Mouse (Mus musculus): ENCODE measurements at regions not wholly inside any gene's neighbourhood (a gene's known extent, or its start where the extent isn't known, plus 50 kb on each side); places are given as distances from the start of the nearest gene placed in this dataset.
"Not testable (repeated sequence)": the region's sequence is repeated elsewhere in the genome, so short reads cannot be mapped to it uniquely, and the experiment has no call there.

DNA sequence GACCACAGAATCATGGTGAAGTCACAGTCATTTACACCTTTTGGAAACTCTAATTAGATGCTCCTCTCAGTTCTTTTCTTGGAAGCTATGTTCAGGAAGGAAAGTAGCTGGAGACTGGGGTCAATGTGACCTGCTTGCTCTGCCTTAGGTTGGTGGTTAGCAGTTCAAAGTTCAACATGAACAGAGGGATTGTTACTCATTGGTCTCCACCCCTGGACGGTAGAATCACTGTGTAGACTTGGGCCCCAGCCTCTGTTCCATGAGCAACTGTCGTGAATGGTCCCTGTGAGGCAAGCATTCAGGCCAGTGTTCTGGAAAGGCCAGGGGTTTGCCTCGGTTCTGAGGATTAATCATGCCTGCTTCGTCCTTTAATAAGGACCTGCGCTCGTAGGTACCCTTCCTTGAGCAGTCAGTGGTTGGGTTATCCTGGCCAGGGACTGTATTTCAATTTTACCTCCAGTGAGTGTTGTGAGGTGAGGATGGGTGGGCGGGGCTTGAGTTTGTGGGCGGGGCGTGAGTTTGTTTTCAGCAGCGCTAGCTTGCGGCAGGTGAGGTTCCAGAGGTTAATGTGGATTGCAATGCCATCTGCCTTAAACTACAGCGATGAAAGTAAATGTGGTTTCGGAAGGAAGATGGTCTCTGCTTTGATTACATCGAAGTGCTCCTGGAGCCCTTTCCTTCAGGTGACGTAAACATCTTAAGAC lies 152.6 kb upstream of the Pou3f3 start:
- DNase-seq (ENCODE audit: low spot score) = no peak

DNA sequence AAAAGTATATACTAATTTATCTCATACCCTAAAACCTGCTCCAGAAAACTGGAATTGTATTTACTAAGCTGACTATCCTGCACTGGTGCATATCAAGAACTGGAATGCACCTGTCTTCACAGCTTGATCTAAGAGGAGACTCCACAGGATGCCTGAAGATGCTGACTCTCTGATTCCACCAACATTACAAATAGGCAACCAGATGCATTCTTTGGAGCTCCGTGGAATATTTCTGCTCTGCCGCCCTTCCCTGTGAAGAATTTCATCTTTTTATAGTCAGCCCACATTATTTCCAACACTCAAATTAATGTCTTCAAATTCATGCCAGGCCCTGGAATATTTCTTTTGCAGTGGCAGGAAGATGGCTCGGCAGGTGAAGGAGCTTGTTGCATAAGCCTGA lies 148.7 kb upstream of the Pou3f3 start:
- no peak for DNase-seq (ENCODE audit: low spot score)

DNA sequence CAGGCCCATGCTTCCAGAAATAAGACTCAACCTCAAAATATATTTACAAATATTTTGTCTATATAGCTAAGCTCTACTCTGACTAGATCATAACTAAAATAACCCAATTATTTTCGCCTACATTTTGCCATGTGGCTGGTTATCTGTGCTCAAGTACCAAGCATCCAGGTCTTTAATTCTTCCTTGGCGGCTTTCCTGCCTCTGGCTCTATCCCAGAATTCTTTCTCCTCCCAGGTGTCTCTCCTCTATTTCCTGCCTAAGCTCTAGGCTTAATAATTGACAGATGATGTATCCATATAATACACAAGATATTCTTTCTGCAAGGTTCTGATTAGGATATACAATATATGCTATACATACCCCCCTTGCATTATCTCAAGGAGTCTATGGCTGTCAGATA lies 138.3 kb upstream of the Pou3f3 start:
- DNase-seq (ENCODE audit: low spot score) = no peak

DNA sequence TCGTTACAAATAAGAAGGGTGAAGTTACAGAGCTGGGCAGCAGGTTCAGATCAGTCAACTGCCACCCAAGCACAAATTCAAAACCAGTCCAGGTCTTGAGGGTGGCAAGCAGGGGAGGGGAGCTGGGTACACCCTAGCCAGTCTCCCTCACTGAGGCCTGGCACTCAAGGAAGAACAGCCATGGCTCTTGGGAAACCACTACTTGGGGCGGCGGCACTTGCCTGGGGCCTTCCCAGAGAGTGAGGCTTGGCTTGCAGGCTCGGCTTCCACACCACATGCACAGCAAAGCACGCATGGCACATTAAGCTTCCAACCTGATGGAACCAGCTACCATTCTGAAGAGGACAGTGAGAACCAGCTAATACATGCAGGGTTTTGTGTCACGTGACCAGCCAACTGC lies 127.9 kb upstream of the Pou3f3 start:
- no peak for DNase-seq (ENCODE audit: low spot score)

DNA sequence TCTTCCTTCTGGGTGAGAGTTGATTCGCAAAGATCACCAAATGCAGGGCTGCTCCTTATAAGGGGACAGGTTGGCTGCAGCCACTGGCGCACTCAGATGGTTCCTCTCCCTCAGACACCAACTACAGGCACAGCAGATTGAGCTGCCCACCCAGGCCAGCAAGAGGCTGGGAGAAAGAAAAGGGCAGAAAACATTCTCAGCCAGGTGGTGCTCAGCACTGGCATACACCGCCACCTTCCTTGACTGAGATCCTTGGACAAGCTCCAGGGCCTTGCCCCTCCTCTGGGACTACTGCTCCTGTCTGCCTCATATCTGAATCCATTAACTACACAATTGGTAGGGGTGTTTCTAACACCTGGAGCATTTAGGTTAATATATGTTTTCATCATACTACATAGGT lies 110.4 kb upstream of the Pou3f3 start:
- no peak for DNase-seq (ENCODE audit: low spot score)

DNA sequence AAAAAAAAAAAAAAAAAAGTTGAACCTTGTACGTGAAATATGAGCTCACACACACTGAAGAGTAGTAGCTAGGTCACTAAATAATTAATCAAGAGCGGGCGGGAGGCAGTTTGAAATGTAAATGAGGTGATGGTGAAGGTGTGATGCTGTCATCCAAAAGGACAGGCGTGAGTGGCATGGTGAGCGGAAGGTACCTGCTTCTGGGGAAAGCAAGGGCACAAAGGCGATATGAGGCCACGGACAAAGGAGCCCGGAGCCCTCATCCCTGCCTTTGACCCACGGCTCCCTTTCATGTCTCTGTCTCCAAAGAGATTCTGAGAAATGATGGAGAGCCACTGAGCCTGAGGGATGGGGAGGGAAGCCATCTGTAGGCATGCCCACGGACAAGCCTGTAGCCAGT lies 107.1 kb upstream of the Pou3f3 start:
- DNase-seq (ENCODE audit: low spot score) = no peak

DNA sequence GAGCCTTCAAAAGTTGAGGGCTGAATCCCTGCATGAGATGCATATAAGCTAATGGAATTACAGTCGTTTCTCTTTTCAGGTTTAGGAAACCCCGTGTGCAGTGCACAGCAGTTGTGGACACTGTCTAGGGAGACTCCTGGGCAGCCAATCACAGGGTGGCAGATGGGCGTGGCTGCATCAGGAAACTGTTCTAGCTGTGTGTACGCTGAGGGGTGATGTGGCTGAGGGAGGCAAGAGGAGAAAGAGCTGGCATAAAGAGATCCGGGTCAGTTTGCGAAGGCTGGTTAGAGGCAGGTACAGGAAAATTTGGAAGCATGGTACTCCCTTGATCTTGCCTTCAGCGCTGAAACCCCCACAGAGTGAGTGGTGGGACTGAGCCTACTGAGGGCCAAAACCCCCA lies 106.1 kb upstream of the Pou3f3 start:
- DNase-seq (ENCODE audit: low spot score) = no peak

DNA sequence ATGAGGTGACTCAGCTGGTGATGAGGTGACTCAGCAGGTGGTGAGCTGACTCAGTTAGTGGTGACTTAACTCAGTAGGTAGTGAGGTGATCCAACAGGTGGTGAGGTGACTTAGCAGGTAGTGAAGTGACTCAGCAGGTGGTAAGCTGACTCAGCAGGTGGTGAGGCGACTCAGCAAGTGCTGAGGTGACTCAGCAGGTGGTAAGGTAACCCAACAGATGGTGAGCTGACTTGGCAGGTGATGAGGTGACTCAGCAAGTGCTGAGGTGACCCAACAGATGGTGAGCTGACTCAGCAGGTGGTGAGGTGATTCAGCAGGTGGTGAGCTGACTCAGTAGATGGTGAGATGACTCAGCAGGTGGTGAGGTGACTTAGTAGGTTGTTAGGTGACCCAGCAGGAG lies 103.7 kb upstream of the Pou3f3 start:
- no peak for DNase-seq (ENCODE audit: low spot score)

DNA sequence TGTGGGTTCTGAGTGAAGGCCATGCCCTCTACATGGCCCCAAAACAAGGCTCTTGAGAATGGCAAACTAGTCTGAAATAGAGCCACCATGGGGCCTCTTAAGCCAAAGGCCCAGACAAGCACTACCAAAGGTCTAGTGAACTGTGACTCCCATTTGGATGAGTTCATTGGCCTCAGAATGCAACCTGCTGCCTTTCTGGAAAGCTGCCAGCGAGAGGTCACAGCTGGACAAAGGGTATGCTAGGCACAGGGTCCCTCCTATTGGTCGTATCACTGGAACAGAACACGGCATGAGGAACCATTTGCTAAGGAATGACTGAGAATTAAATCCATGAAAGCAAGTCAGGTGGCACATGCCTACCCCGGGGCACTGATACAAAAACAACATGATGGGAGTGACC lies 98.5 kb upstream of the Pou3f3 start:
- no peak for DNase-seq (ENCODE audit: low spot score)

DNA sequence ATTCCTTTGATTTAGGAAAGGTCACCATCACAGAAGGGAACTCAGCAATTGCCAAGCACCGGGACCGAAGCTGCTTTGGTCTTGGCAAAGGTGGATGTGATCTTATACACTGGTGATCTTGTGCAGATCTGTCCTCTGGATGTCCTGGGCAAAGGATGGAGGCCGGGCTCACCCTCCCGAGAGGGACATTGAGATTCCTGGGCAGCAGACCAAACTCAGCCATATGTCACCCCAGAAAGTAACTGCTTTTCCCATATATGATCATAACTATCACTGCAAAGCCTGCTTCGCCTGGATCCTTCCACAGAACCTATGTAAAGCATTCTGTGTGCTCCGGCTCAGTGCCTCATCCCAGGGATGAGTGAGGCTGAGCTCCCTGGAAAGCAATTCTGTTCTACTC lies 96.3 kb upstream of the Pou3f3 start:
- no peak for DNase-seq (ENCODE audit: low spot score)

DNA sequence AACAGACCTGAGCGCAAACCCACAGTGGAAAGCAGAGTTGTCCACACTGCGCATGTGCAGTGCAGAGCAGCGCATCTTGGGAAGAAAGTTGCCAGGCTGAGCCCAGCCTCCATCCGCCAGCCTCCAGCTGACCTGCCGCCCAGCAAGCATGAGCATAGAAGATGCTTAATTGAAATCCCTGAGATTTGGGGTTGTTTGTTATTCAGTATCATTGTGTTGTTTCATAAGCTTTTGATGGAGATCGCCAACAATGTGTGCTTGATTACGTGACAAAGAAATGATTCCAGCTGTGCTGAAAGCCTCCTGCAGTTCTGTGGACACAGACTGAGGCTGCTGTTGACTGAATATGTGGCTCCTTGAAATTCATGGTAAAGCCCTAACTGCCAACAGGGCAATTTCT lies 89.3 kb upstream of the Pou3f3 start:
- DNase-seq (ENCODE audit: low spot score) = no peak

DNA sequence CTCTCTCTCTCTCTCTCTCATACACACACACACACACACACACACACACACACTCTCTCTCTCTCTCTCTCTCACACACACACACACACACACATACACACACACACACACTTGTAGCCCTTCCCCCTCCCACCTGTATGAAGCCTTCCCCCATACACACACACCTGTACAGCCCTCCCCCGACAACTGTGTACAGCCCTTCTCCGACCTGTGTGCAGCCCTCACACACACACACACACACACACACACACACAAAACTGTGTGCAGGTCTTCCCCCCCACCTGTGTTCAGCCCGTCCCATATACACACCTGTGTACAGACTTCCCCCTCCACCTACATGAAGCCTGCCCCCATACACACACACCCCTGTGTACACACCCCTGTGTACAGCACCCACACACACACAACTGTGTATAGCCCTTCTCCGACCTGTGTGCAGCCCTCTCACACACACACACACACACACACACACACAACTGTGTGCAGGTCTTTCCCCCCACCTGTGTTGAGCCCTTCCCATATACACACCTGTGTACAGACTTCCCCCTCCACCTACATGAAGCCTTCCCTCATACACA lies 88.0 kb upstream of the Pou3f3 start:
- DNase-seq (ENCODE audit: low spot score) = not testable (repeated sequence)

DNA sequence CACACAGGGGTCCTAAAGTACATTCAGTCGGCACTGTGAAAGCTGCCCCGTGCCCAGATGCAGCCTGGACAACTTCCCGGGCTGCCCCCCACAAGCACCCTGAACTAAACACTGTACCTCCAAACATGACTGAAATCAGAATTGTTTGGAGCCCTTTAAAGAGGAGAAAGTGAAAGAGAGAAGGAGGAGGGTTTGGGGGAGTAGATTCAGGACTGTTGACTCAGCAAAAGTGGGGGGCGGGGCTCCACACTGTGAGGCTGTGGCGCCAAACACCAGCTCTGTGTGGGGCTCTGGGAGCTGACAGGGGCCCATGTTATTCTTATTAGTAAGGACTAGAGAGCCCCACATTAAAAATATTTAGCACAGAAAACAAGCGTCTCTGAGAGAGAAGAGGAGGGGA lies 71.8 kb upstream of the Pou3f3 start:
- no peak for DNase-seq (ENCODE audit: low spot score)

DNA sequence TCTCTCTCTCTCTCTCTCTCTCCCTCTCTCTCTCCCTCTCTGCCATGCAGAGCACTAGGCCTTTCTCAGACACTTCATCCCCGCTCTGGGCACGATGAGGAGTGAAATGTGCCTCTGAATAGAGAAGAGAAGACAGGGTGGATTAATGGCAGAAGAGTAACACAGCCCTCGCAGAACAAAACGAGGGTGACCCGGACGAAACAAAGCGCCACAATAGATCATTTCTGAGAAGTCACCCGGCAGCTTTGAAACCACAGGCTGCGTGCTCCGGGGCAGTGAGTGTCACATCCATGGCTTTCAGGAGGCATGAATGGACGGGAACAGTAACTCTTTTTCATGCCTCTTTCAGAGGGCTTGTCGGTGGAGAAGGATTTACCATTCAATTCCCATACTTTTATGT lies 66.8 kb upstream of the Pou3f3 start:
- DNase-seq (ENCODE audit: low spot score) = no peak

DNA sequence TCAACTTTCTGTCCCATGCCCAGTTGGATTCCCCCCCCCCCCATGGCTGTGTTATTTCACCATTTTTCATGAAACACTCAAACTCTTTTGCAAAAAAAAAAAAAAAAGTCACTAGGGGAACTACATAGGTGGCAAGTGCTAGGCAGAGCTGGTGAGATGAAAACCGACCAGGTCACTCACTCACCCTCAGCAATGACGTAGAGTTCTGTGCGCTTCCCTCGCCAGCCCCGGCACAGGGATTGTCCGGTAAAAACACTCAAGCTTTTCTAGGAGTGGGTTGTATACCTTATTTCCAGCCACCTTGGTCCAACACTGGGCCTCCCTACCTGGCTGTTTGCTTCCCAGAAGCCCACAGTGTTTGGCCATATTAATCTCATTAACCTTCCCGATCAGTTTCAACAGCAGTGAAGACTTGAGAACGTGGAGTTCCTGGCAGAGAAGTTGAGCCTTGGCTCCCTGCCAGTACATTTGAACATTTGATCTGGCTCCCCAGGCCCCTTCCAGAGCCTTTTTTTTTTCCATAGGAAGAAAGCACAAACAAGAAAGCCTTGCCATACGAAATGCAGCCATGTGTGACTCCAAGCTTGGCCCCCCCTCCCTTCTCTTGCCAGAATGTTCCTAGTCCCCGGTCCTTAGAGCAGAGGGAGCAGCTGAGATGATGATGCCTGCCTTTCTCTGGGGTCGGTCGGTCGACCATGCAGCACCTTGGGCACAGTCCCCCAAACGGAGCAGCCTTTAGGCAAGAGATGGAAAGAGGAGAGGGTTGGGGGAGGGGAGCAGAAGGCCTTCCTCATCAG lies 65.9 kb upstream of the Pou3f3 start:
- no peak for DNase-seq (ENCODE audit: low spot score)

DNA sequence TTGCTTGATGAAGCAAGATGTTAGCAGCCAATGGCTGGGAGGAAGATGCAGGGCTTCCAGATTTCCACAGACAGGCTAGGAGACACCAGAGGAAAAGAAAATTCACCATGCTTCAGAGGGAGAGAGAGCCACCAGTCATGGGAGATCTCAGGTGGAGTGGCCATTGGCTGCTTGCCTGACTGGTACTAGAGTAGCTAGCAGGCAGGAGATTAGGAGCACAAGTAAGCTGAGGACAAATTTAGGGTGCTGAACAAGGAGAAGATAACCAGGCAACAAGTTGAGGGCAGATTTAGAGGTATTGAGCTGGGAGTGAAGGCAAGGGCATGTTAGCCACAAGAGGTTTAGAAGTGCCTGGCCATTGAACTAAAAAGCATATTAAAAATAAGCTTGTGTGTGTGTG lies 63.3 kb upstream of the Pou3f3 start:
- DNase-seq (ENCODE audit: low spot score) = no peak

DNA sequence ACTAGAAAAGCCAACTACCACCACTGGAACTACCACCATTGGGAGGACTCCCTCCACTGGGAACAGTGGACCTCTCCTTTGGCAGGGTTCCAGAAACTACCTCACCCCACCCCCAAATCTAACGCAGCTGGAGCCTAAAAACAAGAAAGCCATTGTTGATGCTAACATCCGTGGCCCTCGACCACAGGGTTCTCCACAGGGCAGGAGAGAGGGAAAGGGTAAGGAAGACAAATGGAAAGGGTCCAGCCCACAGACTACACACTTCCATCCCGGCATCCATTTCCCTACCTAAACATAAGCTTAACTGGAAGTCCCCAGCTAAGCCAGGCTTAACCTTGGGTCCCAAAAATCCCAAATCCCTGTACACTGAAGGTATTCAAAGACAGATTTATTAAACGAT lies 59.0 kb upstream of the Pou3f3 start:
- no peak for DNase-seq (ENCODE audit: low spot score)

Data from left cerebral cortex, adult 11 months (tissue).